Mouse (Mus musculus) midbrain, embryonic 13.5 days (tissue): ENCODE measurements around the gene Cacna2d2. TPM values are rescaled to one million over a fixed set of nuclear protein-coding genes. Genes with fewer than 3 reads are reported as not detected.

Source experiments
- ATAC-seq: fragments of 200-750 bp; cut with Nextera tagmentation; 2 replicates; pipeline ENCODE4 v1.8.0; 2017; ENCODE audit warnings: mild to moderate bottlenecking, moderate TSS enrichment, moderate library complexity
- H3K27ac ChIP-seq: fragments of 300-500 bp; sonication (generic); 2 replicates; pipeline ENCODE4 v1.5.1; 2015; ENCODE audit warnings: inconsistent platforms, mild to moderate bottlenecking, moderate library complexity
- H3K27me3 ChIP-seq: fragments of 300-500 bp; sonication (generic); 2 replicates; pipeline ENCODE4 v1.6.1; 2015; ENCODE audit warnings: mild to moderate bottlenecking, inconsistent platforms
- H3K36me3 ChIP-seq: fragments of 300-500 bp; sonication (generic); 2 replicates; pipeline ENCODE4 v1.6.1; 2015; ENCODE audit warnings: mild to moderate bottlenecking, inconsistent platforms
- H3K4me1 ChIP-seq: fragments of 300-500 bp; sonication (generic); replicated peaks from 2 replicates; pipeline ENCODE4 v1.6.1; 2015; ENCODE audit warnings: inconsistent platforms
- H3K4me2 ChIP-seq: fragments of 300-500 bp; sonication (generic); replicated peaks from 2 replicates; pipeline ENCODE4 v1.6.1; 2015; ENCODE audit warnings: moderate library complexity, mild to moderate bottlenecking, inconsistent platforms
- H3K4me3 ChIP-seq: fragments of 300-500 bp; sonication (generic); replicated peaks from 2 replicates; pipeline ENCODE4 v1.5.1; 2015; ENCODE audit warnings: mild to moderate bottlenecking, inconsistent platforms
- H3K9ac ChIP-seq: fragments of 300-500 bp; sonication (generic); replicated peaks from 2 replicates; pipeline ENCODE4 v1.6.1; 2015; ENCODE audit warnings: mild to moderate bottlenecking, inconsistent platforms
- H3K9me3 ChIP-seq: fragments of 300-500 bp; sonication (generic); 2 replicates; pipeline ENCODE4 v1.6.1; 2016; ENCODE audit warnings: mild to moderate bottlenecking, inconsistent platforms
- WGBS: fragments of 180-500 bp; shearing (Covaris S2); methylation state at CpG from one replicate; pipeline ENCODE4 v1.1.7; 2015; 5-methylcytosine and 5-hydroxymethylcytosine counted together
- polyA plus RNA-seq: library from polyadenylated mRNA; unstranded; fragments of >200 nt; fragmentation: Nextera tagmentation; extraction: Ambion mirVana; gene quantifications from 2 replicates; pipeline ENCODE4 v1.2.1, GENCODE M21; 2015

The Cacna2d2 gene
- polyA plus RNA-seq, 1 experiment from 2014 or later, result 7.1 TPM

GRCm38 (mm10) chr9:107484302-107484701, 84.9 kb downstream of the Cacna2d2 start:
- Histone ChIP-seq H3K4me2 (no peak overlapping the region), H3K9ac (no peak overlapping the region), H3K27ac (peak overlapping the region; percentile 80), H3K4me1 (peaks cover 60% of the 10 kb centered on the region), H3K27me3 (no peaks in the 10 kb centered on the region), H3K36me3 (no peaks in the 10 kb centered on the region), H3K9me3 (no peaks in the 10 kb centered on the region), H3K4me3 (no peak overlapping the region)
- peak; percentile 67 for ATAC-seq
- WGBS, result 50% methylated on average over 17 of the region's 17 CpGs

GRCm38 (mm10) chr9:107484766-107485165, 85.4 kb downstream of the Cacna2d2 start:
- no peak overlapping the region for H3K4me3 ChIP-seq
- no peaks in the 10 kb centered on the region for H3K9me3 ChIP-seq
- peaks cover 56% of the 10 kb centered on the region for H3K4me1 ChIP-seq
- ATAC-seq, result no peak; the same call in 1 of the 2 replicates
- no peaks in the 10 kb centered on the region for H3K36me3 ChIP-seq
- 76% methylated on average over 6 of the region's 6 CpGs for WGBS
- H3K27me3 ChIP-seq, result no peaks in the 10 kb centered on the region
- H3K4me2 ChIP-seq, result no peak overlapping the region
- peak overlapping the region; percentile 80 for H3K27ac ChIP-seq
- H3K9ac ChIP-seq, result 0 out of 2 replicates have a peak overlapping the region, but pooled peaks have one; percentile 8

- peak; percentile 15 for ATAC-seq
- Histone ChIP-seq H3K4me2 (no peak overlapping the region), H3K36me3 (no peaks in the 10 kb centered on the region), H3K4me1 (peaks cover 42% of the 10 kb centered on the region), H3K27me3 (no peaks in the 10 kb centered on the region), H3K27ac (peak overlapping the region; percentile 80), H3K4me3 (no peak overlapping the region), H3K9me3 (no peaks in the 10 kb centered on the region), H3K9ac (no peak overlapping the region)
- WGBS, result 32% methylated on average over 10 of the region's 10 CpGs
These were observed 86.7 kb downstream of the Cacna2d2 start for GRCm38 (mm10) chr9:107486086-107486485.

- peak; percentile 6; the same call in 1 of the 2 replicates for ATAC-seq
These were observed 87.3 kb downstream of the Cacna2d2 start for GRCm38 (mm10) chr9:107486507-107487225.

GRCm38 (mm10) chr9:107490146-107490545, 90.7 kb downstream of the Cacna2d2 start:
- no peak overlapping the region for H3K4me2 ChIP-seq
- no peak overlapping the region for H3K9ac ChIP-seq
- peaks cover 51% of the 10 kb centered on the region for H3K4me1 ChIP-seq
- WGBS, result 71% methylated on average over 8 of the region's 8 CpGs
- no peaks in the 10 kb centered on the region for H3K27me3 ChIP-seq
- H3K4me3 ChIP-seq, result no peak overlapping the region
- H3K9me3 ChIP-seq, result no peaks in the 10 kb centered on the region
- no peak for ATAC-seq
- H3K27ac ChIP-seq, result no peak overlapping the region
- no peaks in the 10 kb centered on the region for H3K36me3 ChIP-seq

More at GRCm38 (mm10) chr9:107486507-107487225, 87.3 kb downstream of the Cacna2d2 start:
- Histone ChIP-seq H3K4me3 (no peak overlapping the region), H3K27me3 (no peaks in the 10 kb centered on the region), H3K9me3 (no peaks in the 10 kb centered on the region), H3K4me2 (no peak overlapping the region), H3K9ac (no peak overlapping the region), H3K4me1 (peaks cover 37% of the 10 kb centered on the region), H3K27ac (peak overlapping the region; percentile 80; the same call in 1 of the 2 replicates), H3K36me3 (no peaks in the 10 kb centered on the region)
- WGBS, result 71% methylated on average over 6 of the region's 6 CpGs

- Histone ChIP-seq H3K4me2 (no peak overlapping the region), H3K36me3 (no peaks in the 10 kb centered on the region), H3K9ac (no peak overlapping the region), H3K27me3 (no peaks in the 10 kb centered on the region), H3K4me1 (peaks cover 46% of the 10 kb centered on the region), H3K4me3 (no peak overlapping the region), H3K9me3 (no peaks in the 10 kb centered on the region), H3K27ac (no peak overlapping the region)
- no peak for ATAC-seq
- 68% methylated on average over 6 of the region's 6 CpGs for WGBS
These were observed 91.2 kb downstream of the Cacna2d2 start for GRCm38 (mm10) chr9:107490625-107491024.

GRCm38 (mm10) chr9:107493511-107493910, 94.1 kb downstream of the Cacna2d2 start:
- no peak overlapping the region for H3K9ac ChIP-seq
- H3K27ac ChIP-seq, result peak overlapping the region; percentile 19; the same call in 1 of the 2 replicates
- no peaks in the 10 kb centered on the region for H3K27me3 ChIP-seq
- 41% methylated on average over 1 of the region's 1 CpGs for WGBS
- peaks cover 31% of the 10 kb centered on the region for H3K4me1 ChIP-seq
- H3K9me3 ChIP-seq, result no peaks in the 10 kb centered on the region
- H3K4me3 ChIP-seq, result no peak overlapping the region
- peaks cover 13% of the 10 kb centered on the region for H3K36me3 ChIP-seq
- ATAC-seq, result 0 out of 2 replicates have a peak, but pooled peaks have one; percentile 34
- H3K4me2 ChIP-seq, result no peak overlapping the region

- H3K36me3 ChIP-seq, result peaks cover 15% of the 10 kb centered on the region
- H3K4me2 ChIP-seq, result no peak overlapping the region
- 38% methylated on average over 12 of the region's 12 CpGs for WGBS
- H3K9me3 ChIP-seq, result no peaks in the 10 kb centered on the region
- peak overlapping the region; percentile 69 for H3K27ac ChIP-seq
- no peaks in the 10 kb centered on the region for H3K27me3 ChIP-seq
- H3K4me1 ChIP-seq, result peaks cover 31% of the 10 kb centered on the region
- ATAC-seq, result peak; percentile 55; the same call in 1 of the 2 replicates
- no peak overlapping the region for H3K4me3 ChIP-seq
- 0 out of 2 replicates have a peak overlapping the region, but pooled peaks have one; percentile 23 for H3K9ac ChIP-seq
These were observed 94.8 kb downstream of the Cacna2d2 start for GRCm38 (mm10) chr9:107494238-107494637.

- 87% methylated on average over 3 of the region's 3 CpGs for WGBS
- no peak overlapping the region for H3K4me2 ChIP-seq
- no peak for ATAC-seq
- no peak overlapping the region for H3K4me3 ChIP-seq
- no peaks in the 10 kb centered on the region for H3K9me3 ChIP-seq
- H3K4me1 ChIP-seq, result peaks cover 31% of the 10 kb centered on the region
- no peak overlapping the region for H3K9ac ChIP-seq
- peaks cover 19% of the 10 kb centered on the region for H3K36me3 ChIP-seq
- no peak overlapping the region for H3K27ac ChIP-seq
- H3K27me3 ChIP-seq, result no peaks in the 10 kb centered on the region
These were observed 96.9 kb downstream of the Cacna2d2 start for GRCm38 (mm10) chr9:107496359-107496758.

- no peak overlapping the region for H3K4me3 ChIP-seq
- no peaks in the 10 kb centered on the region for H3K9me3 ChIP-seq
- no peaks in the 10 kb centered on the region for H3K27me3 ChIP-seq
- peak overlapping the region; percentile 1; the same call in 1 of the 2 replicates for H3K27ac ChIP-seq
- no peak for ATAC-seq
- H3K4me2 ChIP-seq, result no peak overlapping the region
- H3K36me3 ChIP-seq, result peaks cover 19% of the 10 kb centered on the region
- H3K4me1 ChIP-seq, result peaks cover 25% of the 10 kb centered on the region
- 85% methylated on average over 3 of the region's 3 CpGs for WGBS
- H3K9ac ChIP-seq, result no peak overlapping the region
These were observed 101.4 kb downstream of the Cacna2d2 start for GRCm38 (mm10) chr9:107500708-107501286.

- Histone ChIP-seq H3K9me3 (no peaks in the 10 kb centered on the region), H3K27ac (no peak overlapping the region), H3K27me3 (no peaks in the 10 kb centered on the region), H3K4me2 (no peak overlapping the region), H3K9ac (no peak overlapping the region), H3K36me3 (peaks cover 17% of the 10 kb centered on the region), H3K4me1 (peaks cover 39% of the 10 kb centered on the region), H3K4me3 (no peak overlapping the region)
- WGBS, result 90% methylated on average over 12 of the region's 12 CpGs
- no peak for ATAC-seq
These were observed 102.9 kb downstream of the Cacna2d2 start for GRCm38 (mm10) chr9:107502131-107502846.
